Mouse (Mus musculus): ENCODE results near the gene Fmnl2. TPM values are rescaled to one million over a fixed set of nuclear protein-coding genes. Genes with fewer than 3 reads are reported as not detected.
A peak's percentile ranks its signal among the peaks of the same experiment; 100 is the strongest.

The Fmnl2 gene
- polyA plus RNA-seq, 1 experiment from 2014 or later, result 13.7 TPM

DNA sequence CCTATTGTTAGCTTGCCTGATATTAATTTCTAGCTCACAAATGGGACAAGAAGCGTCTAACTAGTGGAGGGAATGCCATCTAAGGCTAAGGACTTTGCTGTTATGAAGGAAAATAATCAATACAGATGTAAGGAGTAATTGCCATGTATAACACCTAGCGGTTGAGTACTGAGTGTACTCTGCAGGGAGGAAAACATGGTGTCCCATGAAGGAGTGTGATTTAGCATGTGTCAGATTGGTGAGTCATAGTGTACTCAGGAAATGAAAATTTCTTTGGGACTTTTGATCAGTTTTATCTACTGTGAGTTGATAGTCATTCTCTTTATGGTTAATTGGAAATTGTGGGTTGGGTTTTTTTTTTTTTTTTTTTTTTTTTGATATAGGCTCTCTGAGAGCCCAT lies 34.1 kb downstream of the Fmnl2 start:
- no peaks in the 10 kb centered on the region for H3K36me3 ChIP-seq
- no peak overlapping the region for H3K27ac ChIP-seq
- no peaks in the 10 kb centered on the region for H3K27me3 ChIP-seq
- 84% methylated on average over 2 of the region's 2 CpGs for WGBS
- H3K4me3 ChIP-seq, result no peak overlapping the region
- H3K9me3 ChIP-seq, result no peaks in the 10 kb centered on the region
- no peak overlapping the region for H3K4me2 ChIP-seq
- peaks cover 58% of the 10 kb centered on the region for H3K4me1 ChIP-seq
- ATAC-seq (ENCODE audit: insufficient number of reproducible peaks, insufficient read depth, low FRiP score, low TSS enrichment, low read depth), result no peak
- no peak overlapping the region for H3K9ac ChIP-seq

DNA sequence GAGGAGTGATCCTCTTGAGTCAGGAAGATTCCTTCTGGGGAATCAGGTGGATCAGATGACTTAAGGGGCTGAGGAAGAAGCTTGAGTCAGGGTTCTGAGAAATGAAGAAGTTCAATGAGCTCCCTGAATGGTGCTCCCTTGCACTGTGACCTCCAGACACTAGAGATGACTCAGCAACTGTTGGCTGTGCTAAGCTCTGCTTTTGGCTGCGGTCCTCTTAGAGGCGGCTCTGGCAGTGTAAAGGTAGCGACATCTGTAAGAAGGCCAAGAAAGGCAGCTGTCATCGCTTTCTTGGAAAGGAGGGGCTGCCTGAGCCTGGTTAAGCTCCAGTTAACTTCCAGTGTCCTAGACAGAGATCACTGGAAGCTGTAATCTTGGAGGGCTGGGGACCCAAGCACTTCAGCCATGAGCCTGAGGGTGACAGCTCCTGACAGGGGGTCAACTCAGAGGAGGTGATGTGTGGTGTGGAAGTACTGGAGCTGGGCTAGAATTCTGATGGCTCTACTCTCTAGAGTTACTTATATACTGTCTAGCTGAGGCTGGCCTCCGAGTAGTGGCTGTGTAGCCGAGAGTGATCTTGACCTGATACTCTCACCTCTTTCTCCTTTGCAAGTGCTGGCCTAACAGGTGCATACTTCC lies 37.4 kb downstream of the Fmnl2 start:
- no peak for ATAC-seq (ENCODE audit: insufficient number of reproducible peaks, insufficient read depth, low FRiP score, low TSS enrichment, low read depth)
- Histone ChIP-seq H3K4me3 (no peak overlapping the region), H3K9ac (no peak overlapping the region), H3K9me3 (no peaks in the 10 kb centered on the region), H3K4me2 (no peak overlapping the region), H3K36me3 (no peaks in the 10 kb centered on the region), H3K27me3 (no peaks in the 10 kb centered on the region), H3K27ac (no peak overlapping the region), H3K4me1 (peaks cover 65% of the 10 kb centered on the region)
- 72% methylated on average over 6 of the region's 6 CpGs for WGBS

DNA sequence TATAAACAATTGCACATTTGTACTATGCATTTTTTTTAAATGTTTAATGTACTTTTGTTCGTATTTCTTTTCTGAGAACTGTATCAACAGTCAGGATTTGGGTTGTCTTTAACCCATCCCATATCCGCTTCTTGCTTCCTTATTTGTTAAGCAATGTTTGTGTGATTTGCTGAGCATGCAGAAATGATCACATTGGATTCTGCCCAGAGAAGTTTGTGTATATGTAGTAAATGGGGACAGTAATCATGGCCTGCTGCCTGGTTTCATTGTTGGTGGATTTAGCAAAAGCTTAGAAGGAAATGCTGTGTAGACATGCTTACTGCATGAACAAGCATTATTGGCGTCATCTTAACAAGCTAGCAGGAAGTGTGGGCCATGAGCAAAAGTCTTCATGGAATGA lies 39.3 kb downstream of the Fmnl2 start:
- peaks cover 59% of the 10 kb centered on the region for H3K4me1 ChIP-seq
- no peak overlapping the region for H3K9ac ChIP-seq
- no peaks in the 10 kb centered on the region for H3K36me3 ChIP-seq
- H3K4me3 ChIP-seq, result no peak overlapping the region
- H3K27ac ChIP-seq, result no peak overlapping the region
- no peaks in the 10 kb centered on the region for H3K9me3 ChIP-seq
- no peak overlapping the region for H3K4me2 ChIP-seq
- no peak for ATAC-seq (ENCODE audit: insufficient number of reproducible peaks, insufficient read depth, low FRiP score, low TSS enrichment, low read depth)
- 78% methylated on average over 3 of the region's 3 CpGs for WGBS
- no peaks in the 10 kb centered on the region for H3K27me3 ChIP-seq

DNA sequence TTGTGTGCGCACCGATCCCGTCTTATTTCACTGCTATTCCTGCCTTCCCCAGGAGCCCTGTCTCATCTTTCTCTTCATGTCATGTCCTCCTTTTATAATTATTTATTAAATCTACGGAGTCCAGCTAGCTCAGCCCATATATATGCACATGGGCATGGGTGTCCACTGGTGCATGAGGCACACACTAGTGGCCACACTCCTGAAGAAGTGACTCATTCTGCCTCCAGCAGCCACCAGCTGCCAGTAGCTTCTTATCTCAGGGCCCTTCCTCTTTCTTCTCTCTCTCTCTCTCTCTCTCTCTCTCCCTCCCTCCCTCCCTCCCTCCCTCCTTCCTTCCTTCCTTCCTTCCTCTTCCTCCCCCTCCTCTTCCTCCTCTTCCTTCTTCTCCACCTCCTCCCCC lies 43.1 kb downstream of the Fmnl2 start:
- H3K9ac ChIP-seq, result no peak overlapping the region

DNA sequence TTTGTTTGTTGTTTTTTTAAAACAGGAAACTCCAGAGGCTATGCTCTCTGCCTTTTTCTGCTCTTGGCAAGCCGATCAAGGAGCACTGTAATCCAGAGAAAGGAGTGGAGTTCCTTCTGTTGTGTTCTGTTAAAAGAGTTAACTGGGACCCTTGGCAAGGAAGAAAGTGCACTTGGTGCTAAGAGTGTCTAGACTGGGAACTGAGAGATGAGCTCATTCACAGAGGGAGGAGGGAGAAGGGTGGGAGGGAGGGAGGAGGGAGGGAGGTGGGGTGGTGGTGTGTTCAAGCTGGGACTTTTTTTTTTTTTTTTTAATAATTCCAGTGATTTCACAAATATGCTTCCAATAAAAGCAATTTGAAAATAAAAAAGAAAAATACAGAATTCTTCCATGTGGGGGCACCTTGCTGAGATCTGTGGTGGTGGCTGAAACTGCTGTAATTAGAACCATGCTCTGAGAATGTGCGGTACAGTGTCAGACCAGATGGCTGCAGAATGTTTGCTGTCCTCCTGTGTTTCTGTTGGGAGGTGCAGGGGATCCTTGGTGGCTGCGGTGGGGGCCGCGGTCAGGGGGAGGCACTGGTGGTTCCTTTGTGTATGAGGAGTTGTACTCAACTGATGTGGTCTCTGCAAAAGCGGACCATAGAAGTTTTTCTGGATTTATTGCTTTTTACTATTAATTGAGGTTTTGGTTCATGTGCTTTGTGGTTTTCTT lies 43.8 kb downstream of the Fmnl2 start:
- ATAC-seq (ENCODE audit: insufficient number of reproducible peaks, insufficient read depth, low FRiP score, low TSS enrichment, low read depth), result peak; percentile 59; the same call in 1 of the 2 replicates
- Histone ChIP-seq H3K9me3 (no peaks in the 10 kb centered on the region), H3K27me3 (no peaks in the 10 kb centered on the region), H3K36me3 (no peaks in the 10 kb centered on the region), H3K4me1 (peaks cover 62% of the 10 kb centered on the region), H3K9ac (no peak overlapping the region), H3K4me2 (peak overlapping the region; percentile 5; the same call in 1 of the 2 replicates), H3K4me3 (no peak overlapping the region), H3K27ac (peak overlapping the region; percentile 34; the same call in 1 of the 2 replicates)
- 36% methylated on average over 6 of the region's 6 CpGs for WGBS

More for the DNA sequence above, 43.1 kb downstream of the Fmnl2 start:
- Histone ChIP-seq H3K4me3 (no peak overlapping the region), H3K4me1 (peaks cover 66% of the 10 kb centered on the region), H3K36me3 (no peaks in the 10 kb centered on the region), H3K4me2 (no peak overlapping the region), H3K27ac (no peak overlapping the region), H3K27me3 (no peaks in the 10 kb centered on the region), H3K9me3 (no peaks in the 10 kb centered on the region)
- no peak for ATAC-seq (ENCODE audit: insufficient number of reproducible peaks, insufficient read depth, low FRiP score, low TSS enrichment, low read depth)
- WGBS, result 90% methylated on average over 4 of the region's 4 CpGs

DNA sequence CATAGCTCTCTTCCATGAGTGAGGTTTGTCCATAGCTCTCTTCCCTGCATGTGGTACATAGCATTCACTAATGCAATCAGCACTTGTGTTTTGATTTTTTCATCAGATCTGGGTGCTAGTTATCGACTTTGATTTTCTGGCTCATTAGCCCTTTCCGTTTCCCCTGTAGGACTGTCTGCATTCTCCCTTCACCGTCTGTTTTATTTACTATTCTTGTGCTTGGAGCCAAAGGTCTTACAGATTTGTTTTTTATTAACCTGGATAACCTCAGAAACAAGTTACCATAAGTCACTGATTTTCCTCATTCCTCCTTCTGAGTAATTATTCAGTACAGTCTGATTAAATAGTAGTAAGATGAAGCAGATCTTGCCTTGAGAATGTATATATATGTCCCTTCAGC lies 44.8 kb downstream of the Fmnl2 start:
- Histone ChIP-seq H3K9me3 (no peaks in the 10 kb centered on the region), H3K4me1 (peaks cover 61% of the 10 kb centered on the region), H3K27me3 (no peaks in the 10 kb centered on the region), H3K4me2 (no peak overlapping the region), H3K36me3 (no peaks in the 10 kb centered on the region), H3K9ac (no peak overlapping the region), H3K4me3 (no peak overlapping the region), H3K27ac (no peak overlapping the region; the same call in 1 of the 2 replicates)
- 38% methylated on average over 3 of the region's 3 CpGs for WGBS
- ATAC-seq (ENCODE audit: insufficient number of reproducible peaks, insufficient read depth, low FRiP score, low TSS enrichment, low read depth), result no peak

DNA sequence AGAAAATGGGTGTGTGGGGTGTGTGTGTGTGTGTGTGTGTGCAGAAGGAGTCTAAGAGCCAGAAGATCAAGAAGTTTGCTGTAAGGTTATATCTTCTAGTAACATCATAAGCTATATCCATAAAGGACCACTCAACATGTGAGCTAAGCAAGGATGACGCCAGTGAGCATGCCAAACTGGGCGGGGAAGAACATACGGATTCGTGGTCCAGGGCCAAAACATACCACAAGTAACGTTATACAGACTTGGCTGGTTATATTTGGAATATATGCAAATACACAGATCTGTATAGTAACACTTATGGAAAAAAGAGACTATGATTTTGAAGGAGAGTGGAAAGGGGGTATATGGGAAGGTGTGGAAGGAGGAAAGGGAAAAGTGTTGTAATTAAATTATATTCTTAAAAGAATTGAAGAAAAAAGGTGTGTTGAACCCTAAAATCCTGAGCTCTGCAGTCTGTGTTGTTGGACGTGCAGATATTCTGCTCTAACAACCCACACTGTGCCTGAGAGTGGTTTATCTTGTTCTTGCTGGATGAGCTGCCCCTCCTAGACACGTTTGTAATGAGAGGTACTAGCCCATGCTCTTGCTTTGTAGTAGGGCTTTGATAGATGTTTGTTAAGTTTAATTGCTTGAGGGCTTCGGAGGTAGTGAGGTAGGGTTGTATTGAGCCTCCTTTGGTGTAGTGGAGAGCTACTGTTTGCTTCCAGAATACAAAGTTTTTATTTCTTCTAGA lies 45.7 kb downstream of the Fmnl2 start:
- Histone ChIP-seq H3K4me2 (no peak overlapping the region), H3K27me3 (no peaks in the 10 kb centered on the region), H3K4me1 (peaks cover 67% of the 10 kb centered on the region), H3K27ac (no peak overlapping the region), H3K9me3 (no peaks in the 10 kb centered on the region), H3K9ac (no peak overlapping the region), H3K4me3 (no peak overlapping the region), H3K36me3 (no peaks in the 10 kb centered on the region)
- 36% methylated on average over 8 of the region's 8 CpGs for WGBS
- no peak for ATAC-seq (ENCODE audit: insufficient number of reproducible peaks, insufficient read depth, low FRiP score, low TSS enrichment, low read depth)

DNA sequence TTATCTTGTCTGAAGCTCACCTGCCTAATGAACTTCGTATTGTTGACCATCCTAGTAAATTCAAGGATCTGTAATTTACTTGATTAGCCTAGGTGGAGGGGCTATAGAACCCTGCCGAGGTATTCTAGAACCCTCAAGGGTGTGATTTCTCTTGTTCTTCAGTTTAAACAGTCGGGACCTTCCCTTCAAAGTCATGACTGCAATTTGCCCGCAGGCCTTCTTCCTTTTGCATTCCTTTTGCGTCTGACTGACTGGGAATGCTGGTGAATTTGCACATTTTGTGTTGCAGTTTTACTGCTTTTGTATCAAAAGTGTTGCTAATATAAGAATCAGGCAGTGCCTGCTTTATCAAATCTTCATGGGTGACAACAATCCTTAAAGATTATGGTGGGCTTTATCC lies 46.9 kb downstream of the Fmnl2 start:
- ATAC-seq (ENCODE audit: insufficient number of reproducible peaks, insufficient read depth, low FRiP score, low TSS enrichment, low read depth), result no peak
- no peak overlapping the region for H3K4me2 ChIP-seq
- no peak overlapping the region for H3K4me3 ChIP-seq
- WGBS, result 50% methylated on average over 5 of the region's 5 CpGs
- H3K9ac ChIP-seq, result no peak overlapping the region
- peaks cover 65% of the 10 kb centered on the region for H3K4me1 ChIP-seq
- no peaks in the 10 kb centered on the region for H3K9me3 ChIP-seq
- H3K27me3 ChIP-seq, result no peaks in the 10 kb centered on the region
- H3K36me3 ChIP-seq, result no peaks in the 10 kb centered on the region
- H3K27ac ChIP-seq, result no peak overlapping the region

DNA sequence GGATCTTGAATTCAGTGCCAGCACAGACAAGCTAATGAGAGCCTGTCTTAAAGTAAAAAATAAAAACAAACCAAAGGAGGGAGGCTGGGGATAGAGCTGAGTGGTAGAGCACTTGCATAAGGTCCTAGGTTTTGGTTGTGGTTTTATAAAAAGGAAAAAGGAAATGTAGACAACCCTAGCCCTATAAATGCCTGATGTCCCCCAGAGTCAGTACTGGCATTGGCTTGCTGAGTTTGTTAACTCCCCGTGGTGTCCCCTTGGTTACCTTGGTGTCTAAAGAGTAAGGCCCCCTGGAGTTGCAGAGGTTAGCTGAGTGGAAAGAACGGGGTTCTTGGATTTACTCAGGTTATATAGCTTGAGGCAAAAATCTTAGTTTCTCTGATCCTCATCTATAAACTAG lies 55.7 kb downstream of the Fmnl2 start:
- Histone ChIP-seq H3K9me3 (no peaks in the 10 kb centered on the region), H3K36me3 (no peaks in the 10 kb centered on the region), H3K27me3 (no peaks in the 10 kb centered on the region), H3K4me2 (no peak overlapping the region), H3K4me1 (peaks cover 29% of the 10 kb centered on the region), H3K9ac (no peak overlapping the region), H3K4me3 (no peak overlapping the region), H3K27ac (no peak overlapping the region)
- WGBS, result 22% methylated on average over 2 of the region's 2 CpGs
- no peak for ATAC-seq (ENCODE audit: insufficient number of reproducible peaks, insufficient read depth, low FRiP score, low TSS enrichment, low read depth)

DNA sequence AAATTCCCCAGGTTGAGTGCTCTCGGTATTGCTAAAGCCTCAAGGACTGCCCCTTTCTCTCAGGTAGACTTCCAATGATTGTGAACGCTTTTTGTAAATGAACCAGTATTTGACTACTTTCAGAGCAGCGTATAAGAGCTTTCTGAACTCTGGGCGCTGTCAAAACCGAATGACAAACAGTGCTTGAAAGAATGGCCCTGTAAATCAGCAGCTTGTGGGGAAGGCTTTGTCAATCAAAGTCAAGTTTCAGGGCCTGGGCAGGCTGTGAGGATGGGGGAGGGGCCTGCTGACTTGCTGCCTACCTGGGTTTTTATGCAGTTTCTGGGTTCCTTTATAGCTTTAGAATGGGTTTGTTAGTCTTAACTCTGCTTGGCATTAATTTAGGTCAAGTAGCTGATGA lies 56.1 kb downstream of the Fmnl2 start:
- no peak overlapping the region for H3K4me2 ChIP-seq
- H3K27ac ChIP-seq, result no peak overlapping the region
- no peaks in the 10 kb centered on the region for H3K36me3 ChIP-seq
- H3K27me3 ChIP-seq, result no peaks in the 10 kb centered on the region
- no peak overlapping the region for H3K9ac ChIP-seq
- WGBS, result 23% methylated on average over 5 of the region's 5 CpGs
- H3K4me3 ChIP-seq, result no peak overlapping the region
- ATAC-seq (ENCODE audit: insufficient number of reproducible peaks, insufficient read depth, low FRiP score, low TSS enrichment, low read depth), result no peak
- H3K9me3 ChIP-seq, result no peaks in the 10 kb centered on the region
- H3K4me1 ChIP-seq, result peaks cover 26% of the 10 kb centered on the region

DNA sequence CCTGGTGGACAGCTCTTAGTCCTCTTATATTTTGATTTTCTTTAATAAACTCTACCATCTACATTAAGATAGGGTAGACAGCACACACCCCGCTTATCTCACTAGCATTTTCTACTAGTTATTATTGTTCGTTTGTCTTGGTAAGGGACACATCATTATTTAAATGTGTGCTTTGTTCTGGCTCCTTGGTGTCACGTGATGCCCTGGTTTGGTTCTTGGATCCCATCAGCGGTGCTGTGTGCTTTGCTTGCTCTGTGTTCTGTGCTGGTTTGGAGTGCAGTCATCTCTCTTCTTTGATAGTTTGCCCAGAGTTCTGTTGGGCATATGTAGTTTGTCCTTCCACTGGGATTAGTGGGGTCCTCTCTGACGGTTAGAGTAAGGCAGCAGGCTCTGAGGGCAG lies 57.9 kb downstream of the Fmnl2 start:
- no peak overlapping the region for H3K4me2 ChIP-seq
- H3K36me3 ChIP-seq, result no peaks in the 10 kb centered on the region
- no peak overlapping the region for H3K4me3 ChIP-seq
- H3K4me1 ChIP-seq, result peaks cover 19% of the 10 kb centered on the region
- no peaks in the 10 kb centered on the region for H3K27me3 ChIP-seq
- H3K27ac ChIP-seq, result no peak overlapping the region
- WGBS, result 82% methylated on average over 5 of the region's 5 CpGs
- ATAC-seq (ENCODE audit: insufficient number of reproducible peaks, insufficient read depth, low FRiP score, low TSS enrichment, low read depth), result no peak
- no peaks in the 10 kb centered on the region for H3K9me3 ChIP-seq
- H3K9ac ChIP-seq, result no peak overlapping the region

DNA sequence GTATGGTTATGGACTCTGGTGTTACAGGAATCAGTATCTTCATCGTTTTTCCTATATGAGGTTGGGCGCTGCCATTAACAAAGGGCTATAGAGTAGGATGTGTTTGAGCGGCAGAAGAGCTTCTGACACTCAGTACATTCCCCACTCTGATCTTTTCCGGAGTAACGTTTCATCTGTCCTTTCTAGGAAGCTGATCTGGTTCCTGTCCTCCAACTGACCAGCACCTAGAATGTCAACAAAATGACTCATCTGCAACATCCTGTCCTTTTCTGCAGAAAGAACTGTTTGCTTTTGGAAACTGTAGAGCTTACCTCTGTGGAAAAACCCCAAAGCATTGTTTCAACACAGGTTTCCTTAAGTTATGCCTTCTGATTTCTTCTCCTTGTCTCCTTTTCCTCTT lies 60.4 kb downstream of the Fmnl2 start:
- H3K9ac ChIP-seq, result no peak overlapping the region
- H3K36me3 ChIP-seq, result no peaks in the 10 kb centered on the region
- no peak for ATAC-seq (ENCODE audit: insufficient number of reproducible peaks, insufficient read depth, low FRiP score, low TSS enrichment, low read depth)
- peaks cover 14% of the 10 kb centered on the region for H3K4me1 ChIP-seq
- no peak overlapping the region for H3K4me2 ChIP-seq
- no peak overlapping the region for H3K4me3 ChIP-seq
- no peaks in the 10 kb centered on the region for H3K9me3 ChIP-seq
- H3K27me3 ChIP-seq, result no peaks in the 10 kb centered on the region
- WGBS, result 75% methylated on average over 5 of the region's 5 CpGs
- no peak overlapping the region for H3K27ac ChIP-seq

All from embryonic facial prominence, embryonic 13.5 days (tissue).